Mouse (Mus musculus) liver, postnatal 0 days (tissue): ENCODE results near the gene AL731706.1.

Experiments
- CTCF ChIP-seq: sonication (generic); IDR thresholded peaks from 2 replicates; pipeline ENCODE4 v1.5.1; 2016; ENCODE audit warnings: antibody characterized with exemption, low read depth
- EP300 ChIP-seq: IDR thresholded peaks from 2 replicates; pipeline ENCODE4 v1.6.1; 2016; ENCODE audit warnings: antibody characterized with exemption, low read depth, mild to moderate bottlenecking

GRCm38 (mm10) chr2:136908596-136908995, 17.4 kb upstream of the AL731706.1 start:
- TF ChIP-seq CTCF: no peak
- TF ChIP-seq EP300: no peak
